Mouse (Mus musculus) limb, embryonic 13.5 days (tissue): Measurements from ENCODE around the gene Aff1. TPM values are rescaled to one million over a fixed set of nuclear protein-coding genes. Genes with fewer than 3 reads are reported as not detected.

Experiments
- ATAC-seq: fragments of 200-750 bp; cut with Nextera tagmentation; 2 replicates; pipeline ENCODE4 v1.8.0; 2017; ENCODE audit warnings: low read depth, moderate number of reproducible peaks, moderate TSS enrichment; ENCODE audit not compliant: low FRiP score
- H3K27ac ChIP-seq: fragments of 300-500 bp; sonication (generic); 2 replicates; pipeline ENCODE4 v1.5.1; 2015; ENCODE audit warnings: inconsistent platforms, mild to moderate bottlenecking, moderate library complexity
- H3K27me3 ChIP-seq: fragments of 300-500 bp; sonication (generic); 2 replicates; pipeline ENCODE4 v1.6.1; 2015; ENCODE audit warnings: mild to moderate bottlenecking, inconsistent platforms
- H3K36me3 ChIP-seq: fragments of 300-500 bp; sonication (generic); 2 replicates; pipeline ENCODE4 v1.6.1; 2015; ENCODE audit warnings: inconsistent platforms, mild to moderate bottlenecking, moderate library complexity
- H3K4me1 ChIP-seq: fragments of 300-500 bp; sonication (generic); 2 replicates; pipeline ENCODE4 v1.6.1; 2015; ENCODE audit warnings: inconsistent platforms
- H3K4me2 ChIP-seq: fragments of 300-500 bp; sonication (generic); replicated peaks from 2 replicates; pipeline ENCODE4 v1.6.1; 2015; ENCODE audit warnings: inconsistent platforms, mild to moderate bottlenecking, moderate library complexity
- H3K4me3 ChIP-seq: fragments of 300-500 bp; sonication (generic); 2 replicates; pipeline ENCODE4 v1.5.1; 2015; ENCODE audit warnings: moderate library complexity, mild to moderate bottlenecking, inconsistent platforms
- H3K9ac ChIP-seq: fragments of 300-500 bp; sonication (generic); 2 replicates; pipeline ENCODE4 v1.6.1; 2015; ENCODE audit warnings: mild to moderate bottlenecking, inconsistent platforms
- H3K9me3 ChIP-seq: fragments of 300-500 bp; sonication (generic); 2 replicates; pipeline ENCODE4 v1.6.1; 2016; ENCODE audit warnings: inconsistent platforms
- whole genome bisulfite sequencing: fragments of 180-500 bp; shearing (Covaris S2); methylation state at CpG from one replicate; pipeline ENCODE4 v1.1.7; 2015; 5-methylcytosine and 5-hydroxymethylcytosine counted together
- polyA plus RNA-seq: library from polyadenylated mRNA; unstranded; fragments of >200 nt; fragmentation: Nextera tagmentation; extraction: Ambion mirVana; gene quantifications from 2 replicates; pipeline ENCODE4 v1.2.1, GENCODE M21; 2015

Gene Aff1
- polyA plus RNA-seq, 1 experiment from 2014 or later: 4.1 TPM

GRCm38 (mm10) chr5:103756231-103756714 is 64.1 kb downstream of the Aff1 start:
- no peak overlapping the region for H3K4me3 ChIP-seq

GRCm38 (mm10) chr5:103758491-103758890 is 66.3 kb downstream of the Aff1 start:
- Histone ChIP-seq H3K4me2 (no peak overlapping the region), H3K4me3 (no peak overlapping the region), H3K27ac (no peak overlapping the region), H3K4me1 (peaks cover 33% of the 10 kb centered on the region), H3K9ac (no peak overlapping the region), H3K27me3 (peaks cover 7% of the 10 kb centered on the region; the same call in 1 of the 2 replicates), H3K9me3 (peaks cover 4% of the 10 kb centered on the region; the same call in 1 of the 2 replicates), H3K36me3 (no peaks in the 10 kb centered on the region)
- no peak for ATAC-seq
- 59% methylated on average over 4 of the region's 4 CpGs for WGBS

More at GRCm38 (mm10) chr5:103756231-103756714, 64.1 kb downstream of the Aff1 start:
- Histone ChIP-seq H3K9ac (no peak overlapping the region), H3K27me3 (peaks cover 10% of the 10 kb centered on the region; the same call in 1 of the 2 replicates), H3K4me1 (peaks cover 40% of the 10 kb centered on the region), H3K36me3 (no peaks in the 10 kb centered on the region), H3K9me3 (peaks cover 4% of the 10 kb centered on the region; the same call in 1 of the 2 replicates), H3K4me2 (no peak overlapping the region; the same call in 1 of the 2 replicates), H3K27ac (no peak overlapping the region)
- no peak for ATAC-seq
- 54% methylated on average over 6 of the region's 6 CpGs for WGBS

GRCm38 (mm10) chr5:103759489-103760424 is 67.6 kb downstream of the Aff1 start:
- no peaks in the 10 kb centered on the region for H3K36me3 ChIP-seq
- H3K4me3 ChIP-seq: peak overlapping the region; percentile 41
- H3K9me3 ChIP-seq: peaks cover 4% of the 10 kb centered on the region; the same call in 1 of the 2 replicates
- 27% methylated on average over 14 of the region's 14 CpGs for WGBS
- H3K4me2 ChIP-seq: peak overlapping the region; percentile 78
- H3K4me1 ChIP-seq: peaks cover 33% of the 10 kb centered on the region
- H3K27ac ChIP-seq: peak overlapping the region; percentile 61; the same call in 1 of the 2 replicates
- H3K27me3 ChIP-seq: peaks cover 7% of the 10 kb centered on the region; the same call in 1 of the 2 replicates
- peak; percentile 42; the same call in 1 of the 2 replicates for ATAC-seq
- H3K9ac ChIP-seq: peak overlapping the region; percentile 55; the same call in 1 of the 2 replicates

GRCm38 (mm10) chr5:103760425-103761131 is 68.4 kb downstream of the Aff1 start:
- H3K27ac ChIP-seq: peak overlapping the region; percentile 61; the same call in 1 of the 2 replicates
- H3K9ac ChIP-seq: peak overlapping the region; percentile 55
- WGBS: under 1% methylated on average over 20 of the region's 20 CpGs

GRCm38 (mm10) chr5:103761754-103762153 is 69.6 kb downstream of the Aff1 start:
- 73% methylated on average over 7 of the region's 7 CpGs for WGBS
- no peak overlapping the region for H3K4me3 ChIP-seq
- H3K36me3 ChIP-seq: no peaks in the 10 kb centered on the region
- no peak overlapping the region for H3K9ac ChIP-seq
- ATAC-seq: no peak
- no peaks in the 10 kb centered on the region for H3K27me3 ChIP-seq
- H3K4me2 ChIP-seq: no peak overlapping the region
- no peak overlapping the region for H3K27ac ChIP-seq
- H3K4me1 ChIP-seq: peaks cover 29% of the 10 kb centered on the region
- peaks cover 6% of the 10 kb centered on the region; the same call in 1 of the 2 replicates for H3K9me3 ChIP-seq

More at GRCm38 (mm10) chr5:103760425-103761131, 68.4 kb downstream of the Aff1 start:
- peak; percentile 55 for ATAC-seq
- Histone ChIP-seq H3K4me1 (peaks cover 33% of the 10 kb centered on the region), H3K4me2 (peak overlapping the region; percentile 78), H3K27me3 (peaks cover 4% of the 10 kb centered on the region; the same call in 1 of the 2 replicates), H3K9me3 (peaks cover 2% of the 10 kb centered on the region; the same call in 1 of the 2 replicates), H3K4me3 (peak overlapping the region; percentile 41), H3K36me3 (no peaks in the 10 kb centered on the region)

GRCm38 (mm10) chr5:103762850-103763254 is 70.7 kb downstream of the Aff1 start:
- WGBS: 73% methylated on average over 4 of the region's 4 CpGs
- H3K4me1 ChIP-seq: peaks cover 28% of the 10 kb centered on the region
- no peak overlapping the region for H3K27ac ChIP-seq

GRCm38 (mm10) chr5:103765356-103765755 is 73.2 kb downstream of the Aff1 start:
- Histone ChIP-seq H3K9me3 (peaks cover 6% of the 10 kb centered on the region; the same call in 1 of the 2 replicates), H3K4me2 (no peak overlapping the region), H3K9ac (no peak overlapping the region), H3K27me3 (no peaks in the 10 kb centered on the region), H3K27ac (no peak overlapping the region), H3K4me3 (no peak overlapping the region), H3K4me1 (peaks cover 7% of the 10 kb centered on the region), H3K36me3 (no peaks in the 10 kb centered on the region)
- 91% methylated on average over 4 of the region's 4 CpGs for WGBS
- no peak for ATAC-seq

More at GRCm38 (mm10) chr5:103762850-103763254, 70.7 kb downstream of the Aff1 start:
- no peaks in the 10 kb centered on the region for H3K36me3 ChIP-seq
- H3K27me3 ChIP-seq: no peaks in the 10 kb centered on the region
- H3K9ac ChIP-seq: no peak overlapping the region
- H3K9me3 ChIP-seq: peaks cover 6% of the 10 kb centered on the region; the same call in 1 of the 2 replicates
- no peak overlapping the region for H3K4me3 ChIP-seq
- H3K4me2 ChIP-seq: no peak overlapping the region
- ATAC-seq: no peak

GRCm38 (mm10) chr5:103765758-103766431 is 73.7 kb downstream of the Aff1 start:
- peaks cover 2% of the 10 kb centered on the region; the same call in 1 of the 2 replicates for H3K4me1 ChIP-seq
- H3K4me2 ChIP-seq: no peak overlapping the region
- H3K36me3 ChIP-seq: no peaks in the 10 kb centered on the region
- no peak for ATAC-seq
- no peak overlapping the region for H3K4me3 ChIP-seq
- no peaks in the 10 kb centered on the region for H3K27me3 ChIP-seq
- H3K9ac ChIP-seq: no peak overlapping the region
- H3K27ac ChIP-seq: no peak overlapping the region
- peaks cover 6% of the 10 kb centered on the region; the same call in 1 of the 2 replicates for H3K9me3 ChIP-seq
- WGBS: 98% methylated on average over 2 of the region's 2 CpGs

GRCm38 (mm10) chr5:103766432-103766815 is 74.2 kb downstream of the Aff1 start:
- Histone ChIP-seq H3K9me3 (peaks cover 6% of the 10 kb centered on the region; the same call in 1 of the 2 replicates), H3K9ac (no peak overlapping the region), H3K4me1 (peaks cover 6% of the 10 kb centered on the region; the same call in 1 of the 2 replicates), H3K36me3 (no peaks in the 10 kb centered on the region), H3K4me3 (no peak overlapping the region), H3K4me2 (no peak overlapping the region), H3K27me3 (no peaks in the 10 kb centered on the region), H3K27ac (no peak overlapping the region)
- 94% methylated on average over 4 of the region's 4 CpGs for WGBS
- no peak for ATAC-seq

- Histone ChIP-seq H3K4me1 (peaks cover 29% of the 10 kb centered on the region), H3K4me3 (no peak overlapping the region), H3K36me3 (no peaks in the 10 kb centered on the region), H3K27me3 (no peaks in the 10 kb centered on the region), H3K27ac (no peak overlapping the region), H3K9me3 (peaks cover 6% of the 10 kb centered on the region; the same call in 1 of the 2 replicates), H3K4me2 (no peak overlapping the region), H3K9ac (no peak overlapping the region)
- no peak for ATAC-seq
- 89% methylated on average over 3 of the region's 3 CpGs for WGBS
Measured at GRCm38 (mm10) chr5:103768961-103769360, 76.8 kb downstream of the Aff1 start.

- H3K9me3 ChIP-seq: peaks cover 6% of the 10 kb centered on the region; the same call in 1 of the 2 replicates
Measured at GRCm38 (mm10) chr5:103769701-103770100, 77.5 kb downstream of the Aff1 start.

More at GRCm38 (mm10) chr5:103769701-103770100, 77.5 kb downstream of the Aff1 start:
- Histone ChIP-seq H3K4me1 (peaks cover 36% of the 10 kb centered on the region), H3K4me3 (no peak overlapping the region), H3K27ac (no peak overlapping the region), H3K4me2 (no peak overlapping the region), H3K27me3 (no peaks in the 10 kb centered on the region), H3K36me3 (no peaks in the 10 kb centered on the region), H3K9ac (no peak overlapping the region)
- no peak for ATAC-seq
- WGBS: 88% methylated on average over 9 of the region's 9 CpGs
